Mouse (Mus musculus) CD4-positive, CD25-positive, alpha-beta regulatory T cell (primary cell): ENCODE data around the gene Pdcd4. TPM values are rescaled to one million over a fixed set of nuclear protein-coding genes. Genes with fewer than 3 reads are reported as not detected.

ENCODE experiments used
- polyA plus RNA-seq: library from polyadenylated mRNA; unstranded; fragments of 100-300 nt; shearing (Covaris generic); gene quantifications from one replicate; pipeline ENCODE4 v1.2.1, GENCODE M21; 2017

Pdcd4 gene
- polyA plus RNA-seq: 156 TPM

DNA sequence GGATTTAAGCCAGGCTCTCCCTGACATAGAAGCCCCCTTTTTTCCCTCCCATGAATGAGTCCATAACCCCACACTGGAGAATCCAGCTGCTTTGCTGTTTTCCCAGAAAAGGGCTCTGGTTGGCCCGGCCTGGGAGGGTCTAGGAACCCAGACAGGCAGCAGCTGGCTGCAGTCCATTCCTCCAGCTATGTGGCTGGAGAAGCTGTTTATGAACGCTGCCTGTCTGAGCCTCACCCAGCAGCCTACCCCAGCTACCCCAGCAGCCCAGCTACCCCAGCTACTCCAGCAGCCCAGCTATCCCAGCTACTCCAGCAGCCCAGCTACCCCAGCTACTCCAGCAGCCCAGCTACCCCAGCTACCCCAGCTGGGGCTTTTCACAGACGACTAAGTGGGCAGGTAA lies at the start of gene Pdcd4:
Gene Pdcd4 (plus strand): TSS at position 171 of the 400 bp plus-strand sequence.

DNA sequence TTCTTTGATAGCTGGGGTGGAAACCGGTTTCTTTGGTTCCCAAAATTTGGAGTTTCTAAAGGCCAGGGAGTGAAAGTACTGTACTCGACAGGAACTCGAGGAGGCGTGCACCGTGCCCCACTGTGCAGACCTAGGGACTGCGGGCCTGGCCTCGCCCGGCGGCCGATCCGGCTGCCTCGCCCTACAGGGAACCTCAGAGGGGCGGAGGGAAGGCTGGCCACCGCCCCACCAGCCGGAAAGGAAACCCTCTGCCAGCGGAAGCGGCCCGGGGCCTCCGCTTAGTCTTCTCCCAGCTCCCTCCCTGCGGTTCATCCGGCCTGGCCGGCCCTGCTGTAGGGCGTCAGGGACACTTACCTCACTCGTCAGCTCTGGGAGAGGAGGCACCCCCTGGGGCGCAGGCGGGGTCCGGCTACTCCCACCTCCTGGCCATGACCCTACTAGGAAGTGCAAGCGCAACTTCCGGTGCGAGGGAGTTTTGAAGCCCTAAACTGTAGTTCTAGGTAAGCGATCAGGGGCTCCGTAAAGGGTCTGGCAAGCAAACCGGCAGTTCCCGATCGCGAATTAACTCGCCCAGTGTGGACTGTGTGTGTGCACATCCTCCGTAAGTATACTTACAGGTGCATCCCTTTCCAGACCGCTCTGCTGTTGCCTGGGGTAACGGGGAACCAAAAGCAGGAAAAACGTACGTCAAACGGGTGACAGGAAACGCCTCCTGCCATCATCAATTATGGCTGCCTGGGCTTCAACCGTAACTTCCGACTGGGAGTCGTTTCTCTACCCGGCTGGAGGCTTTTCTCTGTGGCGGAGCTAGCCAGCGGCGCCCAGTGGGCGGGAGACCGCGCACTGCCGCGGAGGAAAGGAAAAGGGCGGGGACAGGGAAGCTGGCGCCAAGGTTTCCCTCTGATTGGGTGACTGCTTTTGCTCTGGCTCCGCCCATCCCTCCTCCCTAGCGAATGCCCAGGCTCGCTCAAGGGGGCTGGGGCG lies 52.1 kb downstream of the Pdcd4 start, which contains the start of the genes Shoc2 and Bbip1:
Gene Shoc2 (plus strand): TSS at position 505 of the 984 bp plus-strand sequence.
Gene Bbip1 (minus strand): TSS at position 826 of the 984 bp plus-strand sequence.

Other genes starting within 250 kb of the Pdcd4 start
- 0.20 TPM for gene Rbm20, start 214.9 kb upstream of the Pdcd4 start, polyA plus RNA-seq
- gene Shoc2, start 52.1 kb downstream of the Pdcd4 start, polyA plus RNA-seq: 55.9 TPM
- 96.1 TPM for gene Bbip1, start 52.4 kb downstream of the Pdcd4 start, polyA plus RNA-seq
- gene Adra2a, start 151.9 kb downstream of the Pdcd4 start, polyA plus RNA-seq: not detected